Mouse (Mus musculus): Measurements from ENCODE around the gene Efcab9. TPM values are rescaled to one million over a fixed set of nuclear protein-coding genes. Genes with fewer than 3 reads are reported as not detected.

Gene Efcab9
- total RNA-seq (2023), result 3.2 TPM

DNA sequence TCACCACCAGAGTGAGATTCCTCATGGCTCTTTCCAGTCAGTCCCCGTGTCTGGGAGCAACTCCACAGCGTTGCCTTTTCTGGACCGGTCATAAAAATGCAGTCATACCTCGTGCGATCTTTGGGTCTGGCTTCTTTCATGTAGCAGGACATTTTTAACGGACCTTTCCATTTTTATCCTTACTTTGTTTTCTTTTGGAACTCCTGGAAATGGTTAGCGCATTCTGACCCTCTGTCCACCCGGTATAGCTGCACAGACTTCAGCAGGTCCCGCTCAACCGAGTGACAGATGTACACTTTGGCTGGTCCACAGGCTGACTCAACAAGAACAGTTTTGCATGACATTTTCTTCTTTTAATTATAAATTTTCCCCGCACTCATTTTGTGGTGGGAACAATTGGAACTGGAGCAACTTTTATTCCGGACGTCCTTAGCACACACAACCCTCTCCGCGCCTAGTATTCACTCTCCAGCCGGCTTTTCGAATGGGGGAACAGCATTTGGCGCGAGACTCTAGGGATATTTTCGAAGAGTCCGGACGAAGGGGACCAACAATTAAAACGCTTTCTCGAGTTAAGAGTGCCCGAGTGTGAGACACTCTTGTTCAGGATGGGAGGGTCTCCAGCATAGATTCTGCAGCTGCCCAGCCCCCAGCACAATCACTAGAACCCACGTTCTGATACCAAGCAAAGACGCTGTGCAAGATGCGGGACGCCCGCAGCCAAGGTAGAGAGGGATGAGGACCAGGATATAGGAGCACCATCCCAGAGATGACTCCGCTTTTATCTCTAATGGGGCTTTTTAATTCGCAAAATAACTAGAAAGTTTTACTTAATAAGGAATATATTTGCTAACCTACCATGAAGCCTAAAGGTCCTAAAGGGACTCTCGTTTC, at the start of gene Efcab9:
Efcab9 (minus strand) TSS at position 211 of the 894 bp plus-strand sequence.

DNA sequence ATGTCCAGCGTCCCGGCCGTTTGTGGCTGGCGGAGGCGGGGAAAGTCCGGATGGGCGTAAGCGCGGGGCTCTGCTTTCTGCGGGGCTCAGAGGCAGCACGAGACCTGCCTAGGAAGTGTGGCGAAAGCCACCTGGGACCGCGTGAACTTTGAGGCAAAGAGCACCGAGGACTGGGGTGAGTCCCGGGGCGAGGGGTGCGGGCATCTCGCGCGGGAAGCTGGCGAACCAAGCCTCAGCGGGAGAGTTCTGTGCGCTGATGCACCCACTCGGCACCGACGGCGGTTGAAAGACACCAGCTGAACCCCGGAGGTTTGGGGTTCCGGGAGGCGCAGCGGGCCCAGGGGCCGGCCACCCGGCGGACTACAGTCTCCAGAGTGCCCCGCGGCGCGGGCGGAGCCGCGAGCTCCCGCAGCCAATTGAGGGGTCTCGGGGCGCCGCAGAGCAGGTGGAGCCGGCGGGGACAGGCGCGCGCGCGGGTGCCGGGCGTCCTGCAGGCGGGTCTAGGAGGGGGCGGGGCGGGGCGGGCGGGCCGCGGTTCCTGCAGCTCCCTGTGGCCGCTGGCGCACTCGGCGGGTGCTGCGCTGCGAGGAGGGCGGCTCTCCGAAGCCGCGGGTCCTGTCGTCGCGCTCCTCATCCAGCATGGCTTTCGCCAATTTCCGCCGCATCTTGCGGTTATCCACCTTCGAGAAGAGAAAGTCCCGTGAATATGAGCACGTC, 1.0 kb upstream of the Efcab9 start, which contains the start of gene Stk10:
Stk10 (plus strand) TSS at position 541 of the 717 bp plus-strand sequence.

Other genes starting within 250 kb of the Efcab9 start
- gene Hba-a1, start 248.6 kb downstream of the Efcab9 start, total RNA-seq (2023), result 2,526 TPM
- gene Hbq1b, start 245.1 kb downstream of the Efcab9 start, total RNA-seq (2023), result not detected
- 1,657 TPM for gene Hba-a2, start 235.6 kb downstream of the Efcab9 start, total RNA-seq (2023)
- not detected for gene Hbq1a, start 232.0 kb downstream of the Efcab9 start, total RNA-seq (2023)
- 0.12 TPM for gene Sh3pxd2b, start 184.3 kb downstream of the Efcab9 start, total RNA-seq (2023)
- 4.9 TPM for gene Ubtd2, start 76.7 kb downstream of the Efcab9 start, total RNA-seq (2023)
- gene Stk10, start 1.2 kb upstream of the Efcab9 start, total RNA-seq (2023), result 273 TPM
- gene Fbxw11, start 110.6 kb upstream of the Efcab9 start, total RNA-seq (2023), result 43.8 TPM